Mouse (Mus musculus) lung, adult 2 months (tissue): Measurements from ENCODE around the gene Cables2.

ENCODE experiments used
- CTCF ChIP-seq: fragments of 200-500 bp; IDR thresholded peaks from 2 replicates; pipeline ENCODE4 v1.5.1; 2011; ENCODE audit warnings: mild to moderate bottlenecking, low read length, control low read depth; ENCODE audit not compliant: insufficient read depth
- POLR2A ChIP-seq: fragments of 200-500 bp; IDR thresholded peaks from 2 replicates; pipeline ENCODE4 v1.6.1; 2011; ENCODE audit warnings: low read depth, mild to moderate bottlenecking, control low read depth, low read length, borderline replicate concordance; ENCODE audit errors: extremely low read depth

DNA sequence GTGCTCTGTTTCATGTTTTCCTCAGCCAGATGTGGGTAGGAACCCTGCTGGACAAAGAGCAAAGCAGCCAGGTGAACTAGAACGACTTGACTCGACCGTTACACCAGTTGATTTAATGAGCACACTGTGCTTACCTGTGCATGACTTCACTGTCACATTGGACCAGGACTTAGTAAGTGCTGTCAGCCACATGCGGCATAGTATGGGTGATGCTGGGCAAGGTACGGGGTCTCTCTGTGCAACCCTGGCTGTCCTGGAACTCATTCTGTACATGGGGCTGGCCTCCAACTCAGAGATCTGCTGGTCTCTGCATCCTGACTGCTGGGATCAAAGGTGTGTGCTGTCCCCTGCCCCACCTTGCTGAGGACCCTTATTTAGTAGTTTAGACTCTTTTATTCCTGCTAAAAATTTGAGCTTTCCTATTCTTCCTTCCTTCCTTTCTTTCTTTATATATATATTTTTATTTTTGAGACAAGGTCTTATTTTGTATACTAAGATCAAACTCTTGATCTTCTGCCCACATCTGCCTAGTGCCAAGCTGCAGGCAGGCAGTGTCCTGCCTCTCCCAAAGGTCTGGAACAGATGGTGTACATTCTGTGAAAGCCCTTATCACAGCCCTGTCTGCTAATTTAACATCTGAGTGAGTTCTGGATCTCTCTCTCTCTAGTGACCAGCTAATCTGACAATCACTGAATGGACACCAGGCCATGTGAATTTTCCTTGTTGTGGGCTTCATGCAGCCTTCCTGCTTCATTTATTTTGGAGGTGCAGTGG, 18.7 kb downstream of the Cables2 start:
- TF ChIP-seq POLR2A (no peak), CTCF (no peak)
